Mouse (Mus musculus) hindbrain, embryonic 12.5 days (tissue): ENCODE data around the gene Gm5431. TPM values are rescaled to one million over a fixed set of nuclear protein-coding genes. Genes with fewer than 3 reads are reported as not detected.
"Not testable (repeated sequence)": the region's sequence is repeated elsewhere in the genome, so short reads cannot be mapped to it uniquely, and the experiment has no call there.

Experiments
- ATAC-seq: fragments of 200-750 bp; cut with Nextera tagmentation; 2 replicates; pipeline ENCODE4 v1.8.0; 2017; ENCODE audit warnings: moderate TSS enrichment; ENCODE audit not compliant: low FRiP score
- H3K27ac ChIP-seq: fragments of 300-500 bp; sonication (generic); 2 replicates; pipeline ENCODE4 v1.5.1; 2016; ENCODE audit warnings: mild to moderate bottlenecking
- H3K27me3 ChIP-seq: fragments of 300-500 bp; sonication (generic); 2 replicates; pipeline ENCODE4 v1.6.1; 2016; ENCODE audit warnings: mild to moderate bottlenecking
- H3K36me3 ChIP-seq: fragments of 300-500 bp; sonication (generic); 2 replicates; pipeline ENCODE4 v1.6.1; 2016; ENCODE audit warnings: mild to moderate bottlenecking
- H3K4me1 ChIP-seq: fragments of 300-500 bp; sonication (generic); 2 replicates; pipeline ENCODE4 v1.6.1; 2016
- H3K4me2 ChIP-seq: fragments of 300-500 bp; sonication (generic); replicated peaks from 2 replicates; pipeline ENCODE4 v1.6.1; 2016; ENCODE audit warnings: mild to moderate bottlenecking
- H3K4me3 ChIP-seq: fragments of 300-500 bp; sonication (generic); 2 replicates; pipeline ENCODE4 v1.5.1; 2016; ENCODE audit warnings: mild to moderate bottlenecking
- H3K9ac ChIP-seq: fragments of 300-500 bp; sonication (generic); 2 replicates; pipeline ENCODE4 v1.6.1; 2016; ENCODE audit warnings: mild to moderate bottlenecking, moderate library complexity
- H3K9me3 ChIP-seq: fragments of 300-500 bp; sonication (generic); replicated peaks from 2 replicates; pipeline ENCODE4 v1.6.1; 2016; ENCODE audit warnings: mild to moderate bottlenecking
- WGBS: fragments of 180-500 bp; shearing (Covaris S2); methylation state at CpG from one replicate; pipeline ENCODE4 v1.1.7; 2016; 5-methylcytosine and 5-hydroxymethylcytosine counted together
- polyA plus RNA-seq: library from polyadenylated mRNA; unstranded; fragments of >200 nt; fragmentation: Nextera tagmentation; extraction: Ambion mirVana; gene quantifications from 2 replicates; pipeline ENCODE4 v1.2.1, GENCODE M21; 2016

The Gm5431 gene
- polyA plus RNA-seq, 1 experiment from 2014 or later, result not detected

GRCm38 (mm10) chr11:48900654-48901566 lies 1.1 kb downstream of the Gm5431 start:
- not testable (repeated sequence) for H3K27ac ChIP-seq, H3K4me3 ChIP-seq, H3K9ac ChIP-seq, H3K36me3 ChIP-seq, H3K4me1 ChIP-seq, H3K4me2 ChIP-seq, H3K27me3 ChIP-seq, H3K9me3 ChIP-seq, ATAC-seq
- 76% methylated on average over 6 of the region's 6 CpGs for WGBS

- Histone ChIP-seq H3K9ac (no peak overlapping the region), H3K4me2 (no peak overlapping the region), H3K4me3 (no peak overlapping the region), H3K36me3 (no peaks in the 10 kb centered on the region), H3K4me1 (no peaks in the 10 kb centered on the region), H3K9me3 (no peaks in the 10 kb centered on the region), H3K27ac (no peak overlapping the region), H3K27me3 (no peaks in the 10 kb centered on the region)
- 73% methylated on average over 2 of the region's 2 CpGs for WGBS
- ATAC-seq, result no peak
Observed at GRCm38 (mm10) chr11:48898812-48899431, 3.1 kb downstream of the Gm5431 start.

GRCm38 (mm10) chr11:48876680-48877079 lies 25.3 kb downstream of the Gm5431 start:
- Histone ChIP-seq H3K27me3 (peaks cover 17% of the 10 kb centered on the region), H3K9me3 (no peaks in the 10 kb centered on the region), H3K9ac (no peak overlapping the region), H3K36me3 (no peaks in the 10 kb centered on the region), H3K27ac (no peak overlapping the region), H3K4me2 (no peak overlapping the region), H3K4me1 (peaks cover 6% of the 10 kb centered on the region; the same call in 1 of the 2 replicates), H3K4me3 (no peak overlapping the region)
- no peak for ATAC-seq
- 100% methylated on average over 1 of the region's 1 CpGs for WGBS

- not testable (repeated sequence) for H3K4me3 ChIP-seq, H3K27ac ChIP-seq, H3K4me2 ChIP-seq, H3K9me3 ChIP-seq, H3K36me3 ChIP-seq, ATAC-seq, H3K9ac ChIP-seq
- 89% methylated on average over 1 of the region's 1 CpGs for WGBS
- Histone ChIP-seq H3K27me3 (peaks cover 17% of the 10 kb centered on the region), H3K4me1 (peaks cover 13% of the 10 kb centered on the region; the same call in 1 of the 2 replicates)
Observed at GRCm38 (mm10) chr11:48875343-48875837, 26.6 kb downstream of the Gm5431 start.

GRCm38 (mm10) chr11:48874465-48874864 lies 27.5 kb downstream of the Gm5431 start:
- H3K4me3 ChIP-seq, result no peak overlapping the region
- H3K27ac ChIP-seq, result no peak overlapping the region
- H3K4me1 ChIP-seq, result peaks cover 13% of the 10 kb centered on the region; the same call in 1 of the 2 replicates
- no peak overlapping the region for H3K4me2 ChIP-seq
- peaks cover 17% of the 10 kb centered on the region for H3K27me3 ChIP-seq
- H3K9ac ChIP-seq, result no peak overlapping the region
- H3K9me3 ChIP-seq, result no peaks in the 10 kb centered on the region
- no peaks in the 10 kb centered on the region for H3K36me3 ChIP-seq
- 2% methylated on average over 4 of the region's 4 CpGs for WGBS
- ATAC-seq, result peak; percentile 55; the same call in 1 of the 2 replicates

GRCm38 (mm10) chr11:48873591-48874290 lies 28.3 kb downstream of the Gm5431 start:
- Histone ChIP-seq H3K36me3 (no peaks in the 10 kb centered on the region), H3K27ac (no peak overlapping the region), H3K4me1 (peaks cover 13% of the 10 kb centered on the region; the same call in 1 of the 2 replicates), H3K27me3 (peaks cover 17% of the 10 kb centered on the region), H3K4me3 (no peak overlapping the region), H3K9ac (no peak overlapping the region), H3K4me2 (no peak overlapping the region), H3K9me3 (no peaks in the 10 kb centered on the region)
- whole genome bisulfite sequencing, result 74% methylated on average over 10 of the region's 10 CpGs
- no peak for ATAC-seq

- H3K36me3 ChIP-seq, result no peaks in the 10 kb centered on the region
- 76% methylated on average over 7 of the region's 7 CpGs for WGBS
Observed at GRCm38 (mm10) chr11:48872695-48873300, 29.2 kb downstream of the Gm5431 start.

GRCm38 (mm10) chr11:48871817-48872541 lies 30.0 kb downstream of the Gm5431 start:
- no peak for ATAC-seq
- peaks cover 17% of the 10 kb centered on the region for H3K27me3 ChIP-seq
- H3K9me3 ChIP-seq, result no peaks in the 10 kb centered on the region
- 11% methylated on average over 17 of the region's 17 CpGs for WGBS
- H3K4me3 ChIP-seq, result peak overlapping the region; percentile 31
- H3K4me2 ChIP-seq, result peak overlapping the region; percentile 58
- no peaks in the 10 kb centered on the region for H3K36me3 ChIP-seq
- H3K27ac ChIP-seq, result no peak overlapping the region
- H3K9ac ChIP-seq, result peak overlapping the region; percentile 49
- peaks cover 13% of the 10 kb centered on the region; the same call in 1 of the 2 replicates for H3K4me1 ChIP-seq

More at GRCm38 (mm10) chr11:48872695-48873300, 29.2 kb downstream of the Gm5431 start:
- no peak for ATAC-seq
- H3K4me3 ChIP-seq, result no peak overlapping the region
- H3K4me2 ChIP-seq, result no peak overlapping the region
- H3K27me3 ChIP-seq, result peaks cover 17% of the 10 kb centered on the region
- no peaks in the 10 kb centered on the region for H3K9me3 ChIP-seq
- no peak overlapping the region for H3K27ac ChIP-seq
- H3K9ac ChIP-seq, result no peak overlapping the region
- H3K4me1 ChIP-seq, result peaks cover 13% of the 10 kb centered on the region; the same call in 1 of the 2 replicates

- H3K27ac ChIP-seq, result no peak within 1 kb of the TSS
- peak; percentile 60; the same call in 1 of the 2 replicates for ATAC-seq
- 2% methylated on average over 19 of the region's 19 CpGs for WGBS
Observed at GRCm38 (mm10) chr11:48871201-48871772, 30.7 kb downstream of the Gm5431 start, which contains the start of gene Irgm1. Gene Irgm1, minus strand, starts transcription at chr11:48871683.

GRCm38 (mm10) chr11:48870781-48871180 lies 31.2 kb downstream of the Gm5431 start:
- WGBS, result 40% methylated on average over 7 of the region's 7 CpGs
- Histone ChIP-seq H3K36me3 (no peaks in the 10 kb centered on the region), H3K4me2 (peak overlapping the region; percentile 58), H3K9ac (peak overlapping the region; percentile 49; the same call in 1 of the 2 replicates), H3K9me3 (no peaks in the 10 kb centered on the region), H3K4me3 (peak overlapping the region; percentile 31), H3K27me3 (peaks cover 17% of the 10 kb centered on the region), H3K27ac (no peak overlapping the region), H3K4me1 (peaks cover 13% of the 10 kb centered on the region; the same call in 1 of the 2 replicates)
- no peak for ATAC-seq

More at GRCm38 (mm10) chr11:48871201-48871772, 30.7 kb downstream of the Gm5431 start, which contains the start of gene Irgm1:
- H3K36me3 ChIP-seq, result no peaks in the 10 kb centered on the region
- peak within 1 kb of the TSS; percentile 31 for H3K4me3 ChIP-seq
- peak within 1 kb of the TSS; percentile 49 for H3K9ac ChIP-seq
- H3K4me2 ChIP-seq, result peak within 1 kb of the TSS; percentile 58
- H3K27me3 ChIP-seq, result peaks cover 17% of the 10 kb centered on the region
- peaks cover 13% of the 10 kb centered on the region; the same call in 1 of the 2 replicates for H3K4me1 ChIP-seq
- H3K9me3 ChIP-seq, result no peaks in the 10 kb centered on the region
